Mouse (Mus musculus) myocyte (in vitro differentiated cells): ENCODE results near the gene Pde1c.

Experiments used
- CEBPB ChIP-seq: IDR thresholded peaks from 2 replicates; pipeline ENCODE4 v1.6.1; 2011; ENCODE audit warnings: mild to moderate bottlenecking, moderate library complexity; ENCODE audit not compliant: poor library complexity, insufficient read depth, severe bottlenecking
- E2F4 ChIP-seq: IDR thresholded peaks from one replicate; pipeline ENCODE4 v1.6.1; 2011; ENCODE audit warnings: mild to moderate bottlenecking, control low read depth, moderate library complexity; ENCODE audit not compliant: insufficient read depth
- MAX ChIP-seq: IDR thresholded peaks from one replicate; pipeline ENCODE4 v1.6.1; 2011; ENCODE audit warnings: low read depth, mild to moderate bottlenecking, control low read depth
- MYOD1 ChIP-seq, 3 experiments: IDR thresholded peaks; one replicate each; pipeline ENCODE4 v1.6.1; 2011; ENCODE audit warnings: control low read depth in 2 of 3, low read depth in 2 of 3, mild to moderate bottlenecking in 2 of 3, moderate library complexity in 1 of 3; ENCODE audit not compliant: insufficient read length in 2 of 3, control insufficient read depth in 1 of 3
- MYOG ChIP-seq, 3 experiments: IDR thresholded peaks; one replicate each; pipeline ENCODE4 v1.6.1; 2011; ENCODE audit warnings: control low read depth in 2 of 3, low read depth in 2 of 3, mild to moderate bottlenecking in 2 of 3; ENCODE audit not compliant: insufficient read length in 2 of 3, control insufficient read depth in 1 of 3, insufficient read depth in 1 of 3
- POLR2A ChIP-seq: IDR thresholded peaks from one replicate; pipeline ENCODE4 v1.6.1; 2011; ENCODE audit warnings: low read depth, mild to moderate bottlenecking, control low read depth, moderate library complexity; ENCODE audit not compliant: insufficient read length
- POLR2AphosphoS2 ChIP-seq: IDR thresholded peaks from one replicate; pipeline ENCODE4 v1.6.1; 2011; ENCODE audit warnings: low read depth, control low read depth; ENCODE audit not compliant: insufficient read length
- REST ChIP-seq: IDR thresholded peaks from one replicate; pipeline ENCODE4 v1.6.1; 2011; ENCODE audit warnings: mild to moderate bottlenecking, control low read depth, moderate library complexity; ENCODE audit not compliant: insufficient read depth, insufficient read length
- SRF ChIP-seq: IDR thresholded peaks from one replicate; pipeline ENCODE4 v1.6.1; 2011; ENCODE audit warnings: low read depth; ENCODE audit not compliant: control insufficient read depth, insufficient read length
- TCF12 ChIP-seq: IDR thresholded peaks from one replicate; pipeline ENCODE4 v1.6.1; 2011; ENCODE audit warnings: mild to moderate bottlenecking, control low read depth; ENCODE audit not compliant: poor library complexity, insufficient read depth, severe bottlenecking
- TCF3 ChIP-seq: IDR thresholded peaks from one replicate; pipeline ENCODE4 v1.6.1; 2011; ENCODE audit warnings: low read depth, control low read depth; ENCODE audit not compliant: insufficient read length
- USF1 ChIP-seq: IDR thresholded peaks from one replicate; pipeline ENCODE4 v1.6.1; 2011; ENCODE audit warnings: low read depth, mild to moderate bottlenecking, control low read depth, moderate library complexity

- TF ChIP-seq POLR2A: no peak
- no peak for TF ChIP-seq USF1
- TF ChIP-seq MYOD1 (IDR thresholded peaks at IDR 0.05; ENCODE audit: control insufficient read depth in 1 of 3, insufficient read length in 2 of 3, low read depth in 2 of 3): no peak
- no peak for TF ChIP-seq REST
- TF ChIP-seq CEBPB: no peak
- TF ChIP-seq E2F4: no peak
- TF ChIP-seq TCF12: no peak
- no peak for TF ChIP-seq MAX
- TF ChIP-seq POLR2AphosphoS2: no peak
- TF ChIP-seq MYOG (IDR thresholded peaks at IDR 0.05; ENCODE audit: control insufficient read depth in 1 of 3, insufficient read depth in 1 of 3, insufficient read length in 2 of 3, low read depth in 2 of 3): no peak
- TF ChIP-seq SRF: no peak
- TF ChIP-seq TCF3: no peak
These were observed 87.9 kb downstream of the Pde1c start for GRCm38 (mm10) chr6:56480914-56481482.
